Mouse (Mus musculus): Measurements from ENCODE around the gene Mt1. TPM values are rescaled to one million over a fixed set of nuclear protein-coding genes. Genes with fewer than 3 reads are reported as not detected.

The Mt1 gene
- total and polyA plus RNA-seq, 3 experiments: 1,659 to 5,354 (median 3,016) TPM

GRCm38 (mm10) chr8:94136192-94136591, 42.7 kb upstream of the Mt1 start:
- TF ChIP-seq POLR2AphosphoS5 (IDR thresholded peaks at IDR 0.05; ENCODE audit: insufficient replicate concordance, low read depth, low read length) (no peak), CTCF (IDR thresholded peaks at IDR 0.05; ENCODE audit: low read depth, low read length) (no peak), GATA1 (IDR thresholded peaks at IDR 0.05; ENCODE audit: borderline replicate concordance, low read length) (no peak), TAL1 (conservative IDR thresholded peaks at IDR 0.05; ENCODE audit: low read depth, low read length) (no peak), GATA2 (IDR thresholded peaks at IDR 0.05; ENCODE audit: borderline replicate concordance, low read depth, low read length) (no peak)
- no peak for DNase-seq (ENCODE audit: low spot score)

GRCm38 (mm10) chr8:94136933-94137332, 41.9 kb upstream of the Mt1 start, which contains the start of gene Mt4:
Gene Mt4, plus strand, starts transcription at chr8:94137197.
- H3K4me3 ChIP-seq (ENCODE audit: low read depth, low read length): no peak within 1 kb of the TSS
- peaks cover 34% of the 10 kb centered on the region for H3K27me3 ChIP-seq (ENCODE audit: insufficient read depth, low read length)
- TF ChIP-seq CTCF (IDR thresholded peaks at IDR 0.05; ENCODE audit: low read depth, low read length): no peak
- no peak for TF ChIP-seq GATA2 (IDR thresholded peaks at IDR 0.05; ENCODE audit: borderline replicate concordance, low read depth, low read length)
- TF ChIP-seq POLR2AphosphoS5 (IDR thresholded peaks at IDR 0.05; ENCODE audit: insufficient replicate concordance, low read depth, low read length): no peak
- TF ChIP-seq GATA1 (IDR thresholded peaks at IDR 0.05; ENCODE audit: borderline replicate concordance, low read length): no peak
- no peak for TF ChIP-seq TAL1 (conservative IDR thresholded peaks at IDR 0.05; ENCODE audit: low read depth, low read length)
- peaks cover 7% of the 10 kb centered on the region; the same call in 1 of the 2 replicates for H3K4me1 ChIP-seq (ENCODE audit: insufficient read depth, low read depth, low read length)
- DNase-seq (ENCODE audit: low spot score) (no peak), ATAC-seq (ENCODE audit: extremely low read depth, insufficient number of reproducible peaks, low FRiP score, poor library complexity, severe bottlenecking) (no peak)
- no peaks in the 10 kb centered on the region for H3K9me3 ChIP-seq (replicated peaks)
- no peaks in the 10 kb centered on the region for H3K36me3 ChIP-seq (replicated peaks)

More at GRCm38 (mm10) chr8:94136192-94136591, 42.7 kb upstream of the Mt1 start:
- no peak for ATAC-seq (ENCODE audit: extremely low read depth, insufficient number of reproducible peaks, low FRiP score, poor library complexity, severe bottlenecking)
- H3K4me3 ChIP-seq (ENCODE audit: low read depth, low read length): no peak overlapping the region
- peaks cover 32% of the 10 kb centered on the region for H3K27me3 ChIP-seq (ENCODE audit: insufficient read depth, low read length)
- no peaks in the 10 kb centered on the region for H3K36me3 ChIP-seq (replicated peaks)
- H3K4me1 ChIP-seq (ENCODE audit: insufficient read depth, low read depth, low read length): peaks cover 7% of the 10 kb centered on the region; the same call in 1 of the 2 replicates
- no peaks in the 10 kb centered on the region for H3K9me3 ChIP-seq (replicated peaks)

GRCm38 (mm10) chr8:94140266-94140795, 38.6 kb upstream of the Mt1 start:
- H3K9me3 ChIP-seq (replicated peaks): no peaks in the 10 kb centered on the region
- TF ChIP-seq POLR2AphosphoS5 (IDR thresholded peaks at IDR 0.05; ENCODE audit: insufficient replicate concordance, low read depth, low read length) (no peak), GATA2 (IDR thresholded peaks at IDR 0.05; ENCODE audit: borderline replicate concordance, low read depth, low read length) (no peak), CTCF (IDR thresholded peaks at IDR 0.05; ENCODE audit: low read depth, low read length) (no peak), GATA1 (IDR thresholded peaks at IDR 0.05; ENCODE audit: borderline replicate concordance, low read length) (no peak), TAL1 (conservative IDR thresholded peaks at IDR 0.05; ENCODE audit: low read depth, low read length) (no peak)
- DNase-seq (ENCODE audit: low spot score) (no peak), ATAC-seq (ENCODE audit: extremely low read depth, insufficient number of reproducible peaks, low FRiP score, poor library complexity, severe bottlenecking) (no peak)
- H3K27me3 ChIP-seq (ENCODE audit: insufficient read depth, low read length): peaks cover 38% of the 10 kb centered on the region
- H3K4me3 ChIP-seq (ENCODE audit: low read depth, low read length): no peak overlapping the region
- no peaks in the 10 kb centered on the region for H3K4me1 ChIP-seq (ENCODE audit: insufficient read depth, low read depth, low read length)
- no peaks in the 10 kb centered on the region for H3K36me3 ChIP-seq (replicated peaks)

GRCm38 (mm10) chr8:94148236-94148635, 30.6 kb upstream of the Mt1 start:
- TF ChIP-seq GATA2 (IDR thresholded peaks at IDR 0.05; ENCODE audit: borderline replicate concordance, low read depth, low read length): no peak
- TF ChIP-seq CTCF (IDR thresholded peaks at IDR 0.05; ENCODE audit: low read depth, low read length): no peak
- no peak for TF ChIP-seq POLR2AphosphoS5 (IDR thresholded peaks at IDR 0.05; ENCODE audit: insufficient replicate concordance, low read depth, low read length)
- no peak for TF ChIP-seq TAL1 (conservative IDR thresholded peaks at IDR 0.05; ENCODE audit: low read depth, low read length)
- no peak for TF ChIP-seq GATA1 (IDR thresholded peaks at IDR 0.05; ENCODE audit: borderline replicate concordance, low read length)
- Histone ChIP-seq H3K27me3 (ENCODE audit: insufficient read depth, low read length) (peaks cover 8% of the 10 kb centered on the region), H3K36me3 (replicated peaks) (no peaks in the 10 kb centered on the region), H3K9me3 (replicated peaks) (no peaks in the 10 kb centered on the region), H3K4me1 (ENCODE audit: insufficient read depth, low read depth, low read length) (peaks cover 15% of the 10 kb centered on the region), H3K4me3 (ENCODE audit: low read depth, low read length) (no peak overlapping the region)
- ATAC-seq (ENCODE audit: extremely low read depth, insufficient number of reproducible peaks, low FRiP score, poor library complexity, severe bottlenecking): no peak
- no peak for DNase-seq (ENCODE audit: low spot score)

GRCm38 (mm10) chr8:94150925-94151324, 28.0 kb upstream of the Mt1 start:
- ATAC-seq (ENCODE audit: extremely low read depth, insufficient number of reproducible peaks, low FRiP score, poor library complexity, severe bottlenecking) (peak; percentile 82), DNase-seq (ENCODE audit: low spot score) (peak; percentile 31)
- TF ChIP-seq GATA2 (IDR thresholded peaks at IDR 0.05; ENCODE audit: borderline replicate concordance, low read depth, low read length) (no peak), GATA1 (IDR thresholded peaks at IDR 0.05; ENCODE audit: borderline replicate concordance, low read length) (no peak), POLR2AphosphoS5 (IDR thresholded peaks at IDR 0.05; ENCODE audit: insufficient replicate concordance, low read depth, low read length) (no peak), TAL1 (conservative IDR thresholded peaks at IDR 0.05; ENCODE audit: low read depth, low read length) (no peak)
- no peaks in the 10 kb centered on the region for H3K9me3 ChIP-seq (replicated peaks)
- H3K36me3 ChIP-seq (replicated peaks): no peaks in the 10 kb centered on the region
- peaks cover 19% of the 10 kb centered on the region for H3K27me3 ChIP-seq (ENCODE audit: insufficient read depth, low read length)
- no peak overlapping the region for H3K4me3 ChIP-seq (ENCODE audit: low read depth, low read length)
- peaks cover 15% of the 10 kb centered on the region for H3K4me1 ChIP-seq (ENCODE audit: insufficient read depth, low read depth, low read length)

- DNase-seq (ENCODE audit: low spot score) (no peak), ATAC-seq (ENCODE audit: extremely low read depth, insufficient number of reproducible peaks, low FRiP score, poor library complexity, severe bottlenecking) (no peak)
- peaks cover 22% of the 10 kb centered on the region for H3K27me3 ChIP-seq (ENCODE audit: insufficient read depth, low read length)
Observed at GRCm38 (mm10) chr8:94152513-94153300, 26.2 kb upstream of the Mt1 start, which contains the start of gene Mt3. Gene Mt3, plus strand, starts transcription at chr8:94152607.

More at GRCm38 (mm10) chr8:94152513-94153300, 26.2 kb upstream of the Mt1 start, which contains the start of gene Mt3:
- TF ChIP-seq POLR2AphosphoS5 (IDR thresholded peaks at IDR 0.05; ENCODE audit: insufficient replicate concordance, low read depth, low read length) (no peak), GATA2 (IDR thresholded peaks at IDR 0.05; ENCODE audit: borderline replicate concordance, low read depth, low read length) (no peak)
- no peaks in the 10 kb centered on the region for H3K9me3 ChIP-seq (replicated peaks)
- peaks cover 15% of the 10 kb centered on the region for H3K4me1 ChIP-seq (ENCODE audit: insufficient read depth, low read depth, low read length)
- no peak within 1 kb of the TSS; the same call in 1 of the 2 replicates for H3K4me3 ChIP-seq (ENCODE audit: low read depth, low read length)
- no peaks in the 10 kb centered on the region for H3K36me3 ChIP-seq (replicated peaks)

Data from G1E (cell line).